Mouse (Mus musculus) urinary bladder, postnatal 14 days (tissue): ENCODE results near the gene Hist1h2bh.
"Not testable (repeated sequence)": the region's sequence is repeated elsewhere in the genome, so short reads cannot be mapped to it uniquely, and the experiment has no call there.

Source experiments
- DNase-seq: peaks from one replicate; pipeline ENCODE4 v3.0.0; 2021; ENCODE audit warnings: low spot score

Gene Hist1h2bh

GRCm38 (mm10) chr13:23551931-23552914 is 9.0 kb upstream of the Hist1h2bh start:
- no peak for DNase-seq

GRCm38 (mm10) chr13:23551146-23551834 is 8.1 kb upstream of the Hist1h2bh start, which contains the start of gene Hist1h4f:
Gene Hist1h4f, minus strand, starts transcription at chr13:23551648.
- DNase-seq = peak; percentile 89

DNA sequence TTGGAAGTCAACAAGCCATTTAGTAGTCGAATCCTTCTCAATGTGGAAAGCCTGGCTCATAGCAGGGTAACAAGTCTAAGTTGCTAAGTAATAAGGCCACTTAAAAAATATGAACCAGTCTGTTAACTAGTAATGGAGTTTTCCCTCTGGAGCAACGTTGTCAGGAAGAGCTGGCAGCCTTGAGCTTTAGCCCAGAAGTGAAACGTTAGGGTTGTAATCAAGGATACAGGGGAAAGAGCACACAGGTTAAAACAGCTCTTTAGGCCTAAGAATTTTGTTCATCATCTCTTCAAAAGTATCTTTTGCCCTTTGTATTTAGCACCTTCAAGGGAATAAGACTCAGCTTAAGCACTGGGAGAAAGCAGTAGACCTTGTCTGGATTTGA is 7.6 kb upstream of the Hist1h2bh start:
- DNase-seq = no peak

DNA sequence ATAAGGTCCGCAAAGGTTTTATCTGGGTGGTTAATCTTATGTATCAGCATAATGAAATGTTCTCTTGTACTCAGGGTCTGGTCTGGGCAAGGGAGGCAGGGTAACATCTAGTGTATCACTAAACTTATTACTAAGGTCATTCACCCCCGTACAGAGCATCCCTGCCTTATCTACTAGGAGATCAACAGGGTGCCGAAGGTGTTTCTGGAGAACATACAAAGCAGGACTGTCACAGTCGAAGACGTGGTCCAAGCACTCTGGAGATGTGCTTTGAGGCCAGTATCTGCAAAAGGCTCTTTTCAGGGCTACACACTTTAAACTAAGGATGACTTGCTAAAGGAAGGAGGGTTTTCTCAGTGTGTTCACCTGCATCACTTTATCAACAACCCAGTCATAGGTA is 3.5 kb upstream of the Hist1h2bh start:
- no peak for DNase-seq

DNA sequence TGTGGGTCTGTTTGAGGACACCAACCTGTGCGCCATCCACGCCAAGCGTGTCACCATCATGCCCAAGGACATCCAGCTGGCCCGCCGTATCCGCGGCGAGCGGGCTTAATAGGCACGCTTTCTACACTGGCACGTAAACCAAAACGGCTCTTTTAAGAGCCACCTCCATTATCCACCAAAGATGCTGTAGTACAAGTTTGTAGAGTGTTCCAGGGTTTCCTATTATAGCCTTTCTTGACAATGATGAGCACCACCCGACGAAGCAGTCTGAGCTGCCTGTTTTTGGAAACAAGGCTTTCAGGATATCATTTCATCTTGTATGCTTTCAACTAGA is 1.6 kb upstream of the Hist1h2bh start:
- DNase-seq = not testable (repeated sequence)

DNA sequence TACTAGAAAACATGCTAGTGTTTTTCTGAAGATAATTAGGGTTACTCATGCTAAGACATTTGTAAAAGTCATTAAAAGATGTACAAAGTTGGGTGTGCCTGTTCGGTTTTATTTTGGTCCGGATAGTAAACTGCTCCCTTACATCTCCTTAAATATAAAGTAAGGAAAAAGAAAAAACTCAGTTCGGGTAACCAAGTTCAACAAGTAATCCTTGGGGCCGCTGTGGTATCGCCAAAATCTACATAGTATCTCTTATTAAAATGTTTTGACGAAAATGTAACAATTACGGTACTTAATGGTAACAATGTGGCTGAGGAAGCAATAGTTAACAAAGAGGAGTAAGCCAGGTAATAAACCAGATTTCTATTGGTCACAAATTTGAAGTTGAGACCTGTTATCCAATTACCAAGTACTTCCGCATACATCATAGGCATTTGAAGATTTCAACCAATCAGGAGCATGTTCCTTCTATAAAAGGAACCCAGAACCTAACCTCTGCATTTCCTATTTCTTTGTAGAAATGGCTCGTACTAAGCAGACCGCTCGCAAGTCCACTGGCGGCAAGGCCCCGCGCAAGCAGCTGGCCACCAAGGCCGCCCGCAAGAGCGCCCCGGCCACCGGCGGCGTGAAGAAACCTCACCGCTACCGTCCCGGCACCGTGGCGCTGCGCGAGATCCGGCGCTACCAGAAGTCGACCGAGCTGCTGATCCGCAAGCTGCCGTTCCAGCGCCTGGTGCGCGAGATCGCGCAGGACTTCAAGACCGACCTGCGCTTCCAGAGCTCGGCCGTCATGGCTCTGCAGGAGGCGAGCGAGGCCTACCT is 984 bp upstream of the Hist1h2bh start, which contains the start of gene Hist1h3f:
Gene Hist1h3f (plus strand): TSS at position 88 of the 822 bp plus-strand sequence.
- DNase-seq = peak; percentile 62

- not testable (repeated sequence) for DNase-seq
Measured at GRCm38 (mm10) chr13:23542225-23542980, 789 bp downstream of the Hist1h2bh start.

DNA sequence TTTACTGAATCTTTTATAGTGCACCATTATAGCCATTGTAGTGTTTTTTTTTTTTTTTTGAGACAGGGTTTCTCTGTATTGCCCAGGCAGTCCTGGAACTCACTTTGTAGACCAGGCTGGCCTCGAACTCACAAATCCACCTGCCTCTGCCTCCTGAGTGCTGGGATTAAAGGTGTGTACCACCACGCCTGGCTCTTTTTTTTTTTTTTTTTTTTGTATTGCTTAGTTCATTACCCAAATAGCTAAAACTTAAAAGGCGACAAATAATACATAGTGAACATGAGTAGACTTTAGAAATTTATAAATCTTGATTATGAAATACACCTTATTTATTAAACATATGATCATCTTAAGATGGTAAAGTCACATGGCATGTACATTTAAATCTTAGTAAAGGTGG is 1.7 kb downstream of the Hist1h2bh start:
- DNase-seq = no peak

GRCm38 (mm10) chr13:23539821-23540220 is 3.4 kb downstream of the Hist1h2bh start:
- DNase-seq = not testable (repeated sequence)

- DNase-seq = no peak
Measured at GRCm38 (mm10) chr13:23538249-23538648, 4.9 kb downstream of the Hist1h2bh start.

GRCm38 (mm10) chr13:23537006-23537710 is 6.0 kb downstream of the Hist1h2bh start:
- no peak for DNase-seq

GRCm38 (mm10) chr13:23536076-23536822 is 6.9 kb downstream of the Hist1h2bh start:
- no peak for DNase-seq

GRCm38 (mm10) chr13:23535137-23536075 is 7.8 kb downstream of the Hist1h2bh start, which contains the start of gene Hist1h3g:
Gene Hist1h3g, plus strand, starts transcription at chr13:23535422.
- peak; percentile 87 for DNase-seq

GRCm38 (mm10) chr13:23534368-23535131 is 8.6 kb downstream of the Hist1h2bh start:
- no peak for DNase-seq

DNA sequence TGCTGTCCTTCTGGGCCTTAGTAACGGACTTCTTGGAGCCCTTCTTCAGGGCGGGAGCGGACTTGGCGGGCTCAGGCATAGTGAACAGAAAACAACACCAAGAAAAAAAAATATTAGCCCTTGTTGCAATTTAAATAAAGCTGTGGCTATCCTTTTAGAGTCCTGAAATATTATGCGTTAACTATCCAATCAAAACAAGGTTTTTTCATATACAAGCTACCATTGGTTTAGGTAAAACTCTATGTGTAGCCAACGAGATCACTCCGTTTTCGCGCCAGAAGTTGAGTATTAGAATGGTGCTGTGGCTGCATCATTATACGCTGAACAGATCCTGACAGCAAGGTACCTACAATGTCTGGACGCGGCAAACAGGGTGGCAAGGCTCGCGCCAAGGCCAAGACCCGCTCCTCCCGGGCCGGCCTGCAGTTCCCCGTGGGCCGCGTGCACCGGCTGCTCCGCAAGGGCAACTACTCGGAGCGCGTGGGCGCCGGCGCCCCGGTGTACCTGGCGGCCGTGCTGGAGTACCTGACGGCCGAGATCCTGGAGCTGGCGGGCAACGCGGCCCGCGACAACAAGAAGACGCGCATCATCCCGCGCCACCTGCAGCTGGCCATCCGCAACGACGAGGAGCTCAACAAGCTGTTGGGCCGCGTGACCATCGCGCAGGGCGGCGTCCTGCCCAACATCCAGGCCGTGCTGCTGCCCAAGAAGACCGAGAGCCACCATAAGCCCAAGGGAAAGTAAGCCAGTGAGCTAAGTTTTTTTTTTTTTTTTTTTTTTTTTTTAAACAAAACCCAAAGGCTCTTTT is 9.4 kb downstream of the Hist1h2bh start, which contains the start of gene Hist1h2af:
Gene Hist1h2af (plus strand): TSS at position 347 of the 808 bp plus-strand sequence.
- DNase-seq = peak; percentile 74

DNA sequence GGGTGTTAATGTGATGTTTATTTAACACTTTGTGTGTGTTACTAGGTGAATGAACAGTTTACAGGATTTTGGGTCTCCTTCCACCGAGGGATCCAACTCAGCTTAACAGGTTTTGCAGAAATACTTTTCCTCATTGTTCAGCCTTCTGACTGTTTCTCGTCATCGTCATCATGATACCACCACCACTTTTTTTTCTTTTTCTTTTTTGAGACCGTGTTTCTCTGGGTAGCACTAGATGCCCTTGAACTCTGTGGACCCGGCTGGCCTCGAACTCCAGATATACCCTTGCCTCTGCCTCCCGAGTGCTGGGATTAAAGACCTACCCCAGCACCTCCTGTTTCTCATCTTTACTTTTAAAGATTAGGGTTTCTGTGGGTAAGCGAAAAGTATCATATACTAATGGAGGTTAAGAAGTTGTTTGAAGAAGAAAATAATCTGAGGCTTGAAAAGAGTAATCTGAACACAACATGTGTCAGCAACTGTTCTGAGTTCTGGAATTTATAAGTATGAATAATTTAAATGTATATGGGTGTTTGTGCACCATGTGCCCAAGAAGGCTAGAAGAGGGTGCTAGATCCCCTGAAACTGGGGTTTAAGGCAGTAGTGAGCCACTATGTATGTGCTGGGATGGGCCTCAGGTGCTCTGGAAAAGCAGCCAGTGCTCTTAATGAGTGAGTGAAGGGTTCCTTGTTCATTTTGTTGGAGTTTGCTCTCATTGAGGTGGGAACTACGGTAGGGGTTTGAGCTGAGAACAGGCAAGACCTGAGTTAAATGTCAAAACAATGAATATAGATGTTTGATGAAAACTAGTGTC is 10.7 kb downstream of the Hist1h2bh start:
- no peak for DNase-seq
